21 mouse cellular contexts compared by ENCODE assay signal in genomic region chr10:80121639-80122038, GRCm38 (mm10). TPM values are rescaled to one million over a fixed set of nuclear protein-coding genes. Genes with fewer than 3 reads are reported as not detected.
DNase-seq lines count a peak whose midpoint lies in the region; ATAC-seq lines count a peak whose summit lies in the region.
"Had no signal": no experiment of that assay in that cellular context is flagged by ENCODE, and none has a peak within 500 bp of the region (broad histone marks: within the 10 kb centered on the region; RNA-seq: fewer than 3 reads in every experiment).

No protein-coding gene starts in this region.

- no peak for ATAC-seq in liver, embryonic 13.5 days (ENCODE audit: low read depth)
- ATAC-seq in granulocyte monocyte progenitor cell, adult 5-6 weeks (replicated peaks; ENCODE audit: poor library complexity, severe bottlenecking): peak; percentile 35
- ATAC-seq in megakaryocyte progenitor cell, adult 5-6 weeks (replicated peaks; ENCODE audit: poor library complexity): peak; percentile 12; the same call in 1 of the 2 replicates
- ATAC-seq: forebrain, embryonic 13.5 days; forebrain, postnatal 0 days; hindbrain, postnatal 0 days had no signal

- H3K27ac ChIP-seq in liver, embryonic 13.5 days: peak overlapping the region; percentile 52; the same call in 1 of the 2 replicates
- H3K27ac ChIP-seq: embryonic facial prominence, embryonic 12.5 days; forebrain, embryonic 13.5 days; heart, adult 2 months; heart, embryonic 15.5 days; hindbrain, embryonic 13.5 days; hindbrain, postnatal 0 days had no signal

- H3K9me3 ChIP-seq in liver, embryonic 13.5 days (replicated peaks): no peaks in the 10 kb centered on the region
- H3K9me3 ChIP-seq: embryonic facial prominence, embryonic 12.5 days; forebrain, embryonic 13.5 days; heart, embryonic 15.5 days; hindbrain, embryonic 13.5 days had no signal

- H3K36me3 ChIP-seq in liver, embryonic 13.5 days: peaks cover 94% of the 10 kb centered on the region

- H3K4me2 ChIP-seq in liver, embryonic 13.5 days: no peak overlapping the region
- H3K4me2 ChIP-seq: embryonic facial prominence, embryonic 12.5 days; forebrain, embryonic 13.5 days; heart, embryonic 11.5 days; heart, embryonic 15.5 days; hindbrain, embryonic 13.5 days had no signal

- DNase-seq in liver, embryonic 13.5 days: no peak
- DNase-seq in liver (no peak), 416B (ENCODE audit: low read depth) (peak; percentile 27)
- DNase-seq in retina, embryonic 14.5 days (ENCODE audit: low spot score): no peak
- no peak for DNase-seq in cerebellum, adult 9-11 months
- DNase-seq: adrenal gland, adult 2 months; adrenal gland, postnatal 36 days; cerebellum, adult 11 months; cerebellum, adult 8-10 months; cerebellum, postnatal 25 days; forebrain, postnatal 0 days; heart, adult 2 months; heart, postnatal 14 days had no signal

- H3K4me3 ChIP-seq in liver, embryonic 13.5 days (replicated peaks): no peak overlapping the region
- H3K4me3 ChIP-seq: embryonic facial prominence, embryonic 12.5 days; forebrain, embryonic 13.5 days; heart, adult 2 months; heart, embryonic 15.5 days; hindbrain, embryonic 13.5 days had no signal

- peaks cover 94% of the 10 kb centered on the region for H3K4me1 ChIP-seq in liver, embryonic 13.5 days (replicated peaks)

- H3K27me3 ChIP-seq in liver, embryonic 13.5 days: no peaks in the 10 kb centered on the region
- H3K27me3 ChIP-seq: embryonic facial prominence, embryonic 12.5 days; forebrain, embryonic 13.5 days; heart, embryonic 15.5 days; hindbrain, embryonic 13.5 days had no signal

- WGBS in liver, embryonic 13.5 days (ENCODE audit: insufficient replicate concordance): 54% methylated on average over 2 of the region's 2 CpGs

- H3K9ac ChIP-seq in liver, embryonic 13.5 days: no peak overlapping the region
- H3K9ac ChIP-seq: embryonic facial prominence, embryonic 12.5 days; forebrain, embryonic 13.5 days; forebrain, postnatal 0 days; heart, embryonic 15.5 days; hindbrain, embryonic 13.5 days had no signal

RNA-seq across cellular contexts. Expression of gene Stk11, which starts 6.0 kb away (rescaled TPM):
- polyA plus RNA-seq in liver, embryonic 13.5 days (2015; fragmentation: Nextera tagmentation; extraction: Ambion mirVana): 16.2 and 18.3 TPM in 2 replicates
- 94.5 and 150 TPM in 2 replicates for total RNA-seq in granulocyte monocyte progenitor cell, adult 5-6 weeks (2014; fragmentation: Nextera tagmentation)
- total RNA-seq in granulocyte monocyte progenitor cell, adult 5-6 weeks (2017): 121 and 132 TPM in 2 replicates
- total RNA-seq in megakaryocyte progenitor cell, adult 5-6 weeks (2015): 71.7 and 81.1 TPM in 2 replicates
- total RNA-seq in megakaryocyte progenitor cell, adult 5-6 weeks (2017): 159 and 172 TPM in 2 replicates

RNA-seq across cellular contexts. Expression of gene Sbno2, which starts 16.3 kb away (rescaled TPM):
- 9.2 and 9.9 TPM in 2 replicates for polyA plus RNA-seq in liver, embryonic 13.5 days (2015; fragmentation: Nextera tagmentation; extraction: Ambion mirVana)
- total RNA-seq in granulocyte monocyte progenitor cell, adult 5-6 weeks (2014; fragmentation: Nextera tagmentation): 42.4 and 43.6 TPM in 2 replicates
- 18.0 and 24.5 TPM in 2 replicates for total RNA-seq in granulocyte monocyte progenitor cell, adult 5-6 weeks (2017)
- total RNA-seq in megakaryocyte progenitor cell, adult 5-6 weeks (2015): 16.9 and 19.5 TPM in 2 replicates
- 19.1 and 24.0 TPM in 2 replicates for total RNA-seq in megakaryocyte progenitor cell, adult 5-6 weeks (2017)

RNA-seq across cellular contexts. Expression of gene Atp5d, which starts 16.8 kb away (rescaled TPM):
- polyA plus RNA-seq in liver, embryonic 13.5 days (2015; fragmentation: Nextera tagmentation; extraction: Ambion mirVana): 358 and 362 TPM in 2 replicates
- 193 and 253 TPM in 2 replicates for total RNA-seq in granulocyte monocyte progenitor cell, adult 5-6 weeks (2014; fragmentation: Nextera tagmentation)
- total RNA-seq in granulocyte monocyte progenitor cell, adult 5-6 weeks (2017): 47.4 and 49.6 TPM in 2 replicates
- 187 and 199 TPM in 2 replicates for total RNA-seq in megakaryocyte progenitor cell, adult 5-6 weeks (2015)
- total RNA-seq in megakaryocyte progenitor cell, adult 5-6 weeks (2017): 37.6 and 39.3 TPM in 2 replicates

RNA-seq across cellular contexts. Expression of gene Cbarp, which starts 19.0 kb away (rescaled TPM):
- 0.54 and 0.69 TPM in 2 replicates for polyA plus RNA-seq in liver, embryonic 13.5 days (2015; fragmentation: Nextera tagmentation; extraction: Ambion mirVana)
- 0.73 and 5.3 TPM in 2 replicates for total RNA-seq in granulocyte monocyte progenitor cell, adult 5-6 weeks (2014; fragmentation: Nextera tagmentation)
- total RNA-seq in granulocyte monocyte progenitor cell, adult 5-6 weeks (2017): 0.36 TPM in 1 of 2 replicates, not detected in the other
- total RNA-seq in megakaryocyte progenitor cell, adult 5-6 weeks (2015): 3.8 and 4.8 TPM in 2 replicates
- total RNA-seq in megakaryocyte progenitor cell, adult 5-6 weeks (2017): 2.0 and 2.2 TPM in 2 replicates

RNA-seq across cellular contexts. Expression of gene Midn, which starts 26.4 kb away (rescaled TPM):
- polyA plus RNA-seq in liver, embryonic 13.5 days (2015; fragmentation: Nextera tagmentation; extraction: Ambion mirVana): 3.0 and 3.3 TPM in 2 replicates
- total RNA-seq in granulocyte monocyte progenitor cell, adult 5-6 weeks (2014; fragmentation: Nextera tagmentation): 26.7 and 36.8 TPM in 2 replicates
- total RNA-seq in granulocyte monocyte progenitor cell, adult 5-6 weeks (2017): 10.0 and 17.4 TPM in 2 replicates
- total RNA-seq in megakaryocyte progenitor cell, adult 5-6 weeks (2015): 21.4 and 22.2 TPM in 2 replicates
- 12.7 and 17.9 TPM in 2 replicates for total RNA-seq in megakaryocyte progenitor cell, adult 5-6 weeks (2017)
